Mouse (Mus musculus) liver, embryonic 14.5 days (tissue): ENCODE data around the gene Chst11. TPM values are rescaled to one million over a fixed set of nuclear protein-coding genes. Genes with fewer than 3 reads are reported as not detected.

Source experiments
- ATAC-seq: fragments of 200-750 bp; cut with Nextera tagmentation; 2 replicates; pipeline ENCODE4 v1.8.0; 2017; ENCODE audit warnings: moderate number of reproducible peaks, mild to moderate bottlenecking, moderate library complexity; ENCODE audit not compliant: insufficient read depth
- DNase-seq, 3 experiments: peaks; one replicate each; pipeline ENCODE4 v3.0.0-alpha.2; 2012 to 2013; ENCODE audit warnings: low read depth in 3 of 3, low spot score in 3 of 3
- H3K27ac ChIP-seq: fragments of 300-500 bp; sonication (generic); 2 replicates; pipeline ENCODE4 v1.5.1; 2014; ENCODE audit warnings: moderate library complexity, mild to moderate bottlenecking, control low read depth, inconsistent platforms
- H3K27me3 ChIP-seq: fragments of 300-500 bp; sonication (generic); 2 replicates; pipeline ENCODE4 v1.6.1; 2014; ENCODE audit warnings: mild to moderate bottlenecking, low read length, moderate library complexity; ENCODE audit not compliant: control insufficient read depth, insufficient read depth
- H3K36me3 ChIP-seq: fragments of 300-500 bp; sonication (generic); replicated peaks from 2 replicates; pipeline ENCODE4 v1.6.1; 2014; ENCODE audit warnings: low read depth; ENCODE audit not compliant: control insufficient read depth, insufficient read depth
- H3K4me1 ChIP-seq, 2 experiments: fragments of 200-500 bp in 1 of 2; fragments of 300-500 bp in 1 of 2; sonication (generic) in 1 of 2; replicated peaks; 2 replicates each; pipeline ENCODE4 v1.6.1; 2012 to 2014; ENCODE audit warnings: antibody characterized with exemption in 1 of 2, inconsistent platforms in 1 of 2, low read length in 1 of 2; ENCODE audit not compliant: control insufficient read depth in 2 of 2, insufficient read depth in 2 of 2
- H3K4me2 ChIP-seq: fragments of 300-500 bp; sonication (generic); 2 replicates; pipeline ENCODE4 v1.6.1; 2014; ENCODE audit warnings: low read depth, mild to moderate bottlenecking, control low read depth, moderate library complexity
- H3K4me3 ChIP-seq, 2 experiments: fragments of 200-500 bp in 1 of 2; fragments of 300-500 bp in 1 of 2; sonication (generic) in 1 of 2; 2 replicates each; pipeline ENCODE4 v1.5.1; 2012 to 2014; ENCODE audit warnings: low read depth in 2 of 2, low read length in 2 of 2, mild to moderate bottlenecking in 2 of 2, control low read depth in 1 of 2, inconsistent platforms in 1 of 2, moderate library complexity in 1 of 2; ENCODE audit not compliant: insufficient read depth in 1 of 2
- H3K9ac ChIP-seq: fragments of 300-500 bp; sonication (generic); replicated peaks from 2 replicates; pipeline ENCODE4 v1.6.1; 2014; ENCODE audit warnings: mild to moderate bottlenecking, control low read depth, moderate library complexity
- H3K9me3 ChIP-seq: fragments of 300-500 bp; sonication (generic); 2 replicates; pipeline ENCODE4 v1.6.1; 2016; ENCODE audit warnings: low read length, mixed read lengths; ENCODE audit not compliant: control insufficient read depth
- CTCF ChIP-seq: IDR thresholded peaks from 2 replicates; pipeline ENCODE4 v1.5.1; 2016; ENCODE audit warnings: antibody characterized with exemption, low read depth, control low read depth
- EP300 ChIP-seq: IDR thresholded peaks from 2 replicates; pipeline ENCODE4 v1.6.1; 2016; ENCODE audit warnings: antibody characterized with exemption, low read depth
- WGBS: fragments of 180-500 bp; shearing (Covaris S2); extraction: QIAGEN DNeasy Blood & Tissue Kit; methylation state at CpG from one replicate; pipeline ENCODE4 v1.1.7; 2014; ENCODE audit not compliant: insufficient replicate concordance; 5-methylcytosine and 5-hydroxymethylcytosine counted together
- polyA plus RNA-seq, 2 experiments: library from polyadenylated mRNA; depleted of rRNA in 1 of 2; stranded (reverse) in 1 of 2; unstranded in 1 of 2; fragments of >200 nt; fragmentation: Nextera tagmentation in 1 of 2; extraction: Ambion mirVana in 1 of 2; gene quantifications; 2 replicates each; pipeline versions ENCODE4 v1.2.1 to v1.2.3; 2012 to 2014

Chst11 gene
- polyA plus RNA-seq, 2 experiments, result 1.8 to 5.2 TPM

DNA sequence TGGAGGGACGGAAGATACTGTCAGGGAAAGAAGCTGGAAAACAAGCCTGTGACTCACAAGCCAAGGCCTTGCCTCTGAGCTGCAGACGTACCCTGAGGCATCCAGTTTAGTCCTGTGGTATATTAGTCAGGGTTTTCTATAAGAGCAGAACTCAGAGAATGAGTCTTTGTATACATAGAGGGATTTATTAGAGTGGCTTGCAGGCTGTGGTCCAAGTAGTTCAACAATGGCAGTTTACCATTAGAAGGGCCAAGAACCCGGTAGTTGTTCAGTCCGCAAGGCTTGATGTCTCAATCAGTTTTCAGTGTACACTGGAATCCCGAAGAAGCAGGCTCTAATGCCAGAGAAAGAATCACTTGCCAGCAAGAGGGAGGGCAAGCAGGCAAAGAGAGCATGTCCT lies 192.9 kb downstream of the Chst11 start:
- Histone ChIP-seq H3K4me3 (no peak overlapping the region), H3K4me2 (no peak overlapping the region), H3K4me1 (peaks cover 0 to 2% of the 10 kb centered on the region in 2 experiments; a peak in 2 of 4 replicates), H3K9ac (no peak overlapping the region), H3K27me3 (no peaks in the 10 kb centered on the region), H3K27ac (no peak overlapping the region), H3K36me3 (no peaks in the 10 kb centered on the region), H3K9me3 (no peaks in the 10 kb centered on the region)
- no peak for TF ChIP-seq EP300
- no peak for TF ChIP-seq CTCF
- DNase-seq (no peak), ATAC-seq (no peak)
- WGBS, result 78% methylated on average over 5 of the region's 5 CpGs

DNA sequence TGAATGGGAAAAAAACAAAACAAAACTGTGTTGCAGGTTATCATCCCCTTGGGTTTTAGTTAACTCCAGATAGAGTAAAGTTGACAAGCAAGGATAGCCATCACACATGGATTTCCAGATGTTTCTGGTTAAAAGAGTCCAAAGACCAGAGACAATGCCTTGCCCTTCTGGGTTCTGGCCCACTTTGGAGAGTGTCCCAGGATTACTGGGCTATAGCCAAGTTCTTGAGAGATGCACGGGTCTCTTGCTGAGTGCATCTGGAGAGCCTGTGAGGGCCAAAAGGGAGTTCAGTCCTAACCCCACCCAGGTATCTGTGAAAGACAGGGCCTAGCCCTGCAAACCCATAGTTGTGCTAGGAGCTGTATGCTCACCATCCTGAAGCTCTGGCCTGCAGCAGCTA lies 193.4 kb downstream of the Chst11 start:
- H3K4me3 ChIP-seq, result no peak overlapping the region

DNA sequence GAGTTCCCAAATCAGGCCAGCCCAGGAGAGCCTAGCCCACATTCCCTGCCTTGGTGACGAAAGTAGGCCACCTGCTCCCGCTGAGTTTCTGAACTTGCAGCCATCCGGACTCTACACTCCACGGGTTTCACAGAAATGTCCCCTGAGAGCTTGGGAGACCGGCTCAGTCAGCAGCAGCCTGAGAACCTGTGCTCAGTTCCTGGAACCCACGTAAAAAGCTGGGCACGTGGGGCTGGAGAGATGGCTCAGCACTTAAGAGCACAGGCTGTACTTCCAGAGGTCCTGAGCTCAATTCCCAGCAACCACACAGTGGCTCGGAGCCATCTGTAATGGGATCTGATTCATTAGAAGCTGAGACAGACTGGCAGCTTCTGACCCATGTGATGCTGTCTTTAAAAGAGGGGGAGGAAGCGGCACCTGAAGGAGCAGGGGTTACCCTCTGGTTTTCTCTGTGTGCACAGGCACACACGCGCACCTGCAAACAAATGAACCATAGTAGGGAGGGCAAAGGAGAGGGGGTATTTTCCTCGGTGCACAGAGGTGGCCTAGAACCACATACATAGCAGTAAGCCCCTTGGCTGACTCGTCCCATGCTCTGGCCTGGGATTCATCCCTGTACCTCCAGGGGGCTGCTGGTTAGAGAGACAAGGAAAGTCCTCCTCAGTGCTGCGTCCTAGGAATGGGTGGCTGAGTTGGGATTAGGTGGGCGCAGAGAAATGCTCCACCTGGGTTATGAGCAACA lies 196.7 kb downstream of the Chst11 start:
- ATAC-seq, result no peak
- DNase-seq, result no peak
- Histone ChIP-seq H3K9ac (no peak overlapping the region), H3K36me3 (no peaks in the 10 kb centered on the region), H3K4me3 (no peak overlapping the region), H3K27ac (no peak overlapping the region), H3K9me3 (no peaks in the 10 kb centered on the region), H3K4me2 (no peak overlapping the region), H3K4me1 (peaks cover 3 to 23% of the 10 kb centered on the region in 2 experiments; a peak in 3 of 4 replicates), H3K27me3 (no peaks in the 10 kb centered on the region)
- 73% methylated on average over 15 of the region's 15 CpGs for WGBS
- no peak for TF ChIP-seq CTCF
- TF ChIP-seq EP300, result no peak

More for the DNA sequence above, 193.4 kb downstream of the Chst11 start:
- DNase-seq, result no peak
- no peaks in the 10 kb centered on the region for H3K27me3 ChIP-seq
- WGBS, result 77% methylated on average over 1 of the region's 1 CpGs
- no peak for TF ChIP-seq CTCF
- TF ChIP-seq EP300, result no peak
- H3K9me3 ChIP-seq, result no peaks in the 10 kb centered on the region
- no peaks in the 10 kb centered on the region for H3K36me3 ChIP-seq
- peaks cover 1 to 7% of the 10 kb centered on the region in 2 experiments; a peak in 3 of 4 replicates for H3K4me1 ChIP-seq
- no peak overlapping the region for H3K9ac ChIP-seq
- H3K4me2 ChIP-seq, result no peak overlapping the region
- no peak for ATAC-seq
- H3K27ac ChIP-seq, result no peak overlapping the region

DNA sequence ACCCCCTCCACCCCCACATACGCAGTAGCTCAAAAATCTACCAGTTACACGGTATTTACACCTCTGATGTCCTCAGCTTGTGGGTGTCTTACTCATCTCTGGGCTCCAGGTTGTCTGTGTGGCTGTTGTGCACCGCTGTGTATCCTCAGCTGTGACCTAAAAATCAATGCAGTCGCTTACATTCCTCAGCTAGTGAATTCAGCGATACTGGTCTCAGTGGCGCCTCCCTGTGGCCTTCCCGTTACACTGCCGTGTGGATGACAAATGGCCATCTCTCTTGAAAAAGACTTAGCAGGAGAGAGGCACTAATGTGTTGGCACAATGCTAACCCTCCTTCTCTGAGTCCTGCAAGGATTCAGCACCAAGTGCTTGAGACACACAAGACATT lies 197.3 kb downstream of the Chst11 start:
- ATAC-seq (no peak), DNase-seq (peak in 1 of 3 experiments; percentile 13)
- Histone ChIP-seq H3K4me1 (peaks cover 3 to 24% of the 10 kb centered on the region in 2 experiments; a peak in 3 of 4 replicates), H3K27me3 (no peaks in the 10 kb centered on the region), H3K36me3 (no peaks in the 10 kb centered on the region), H3K9me3 (no peaks in the 10 kb centered on the region), H3K9ac (no peak overlapping the region), H3K4me2 (no peak overlapping the region), H3K27ac (no peak overlapping the region), H3K4me3 (no peak overlapping the region)
- peak; percentile 79 for TF ChIP-seq CTCF
- TF ChIP-seq EP300, result no peak
- WGBS, result 36% methylated on average over 8 of the region's 8 CpGs

DNA sequence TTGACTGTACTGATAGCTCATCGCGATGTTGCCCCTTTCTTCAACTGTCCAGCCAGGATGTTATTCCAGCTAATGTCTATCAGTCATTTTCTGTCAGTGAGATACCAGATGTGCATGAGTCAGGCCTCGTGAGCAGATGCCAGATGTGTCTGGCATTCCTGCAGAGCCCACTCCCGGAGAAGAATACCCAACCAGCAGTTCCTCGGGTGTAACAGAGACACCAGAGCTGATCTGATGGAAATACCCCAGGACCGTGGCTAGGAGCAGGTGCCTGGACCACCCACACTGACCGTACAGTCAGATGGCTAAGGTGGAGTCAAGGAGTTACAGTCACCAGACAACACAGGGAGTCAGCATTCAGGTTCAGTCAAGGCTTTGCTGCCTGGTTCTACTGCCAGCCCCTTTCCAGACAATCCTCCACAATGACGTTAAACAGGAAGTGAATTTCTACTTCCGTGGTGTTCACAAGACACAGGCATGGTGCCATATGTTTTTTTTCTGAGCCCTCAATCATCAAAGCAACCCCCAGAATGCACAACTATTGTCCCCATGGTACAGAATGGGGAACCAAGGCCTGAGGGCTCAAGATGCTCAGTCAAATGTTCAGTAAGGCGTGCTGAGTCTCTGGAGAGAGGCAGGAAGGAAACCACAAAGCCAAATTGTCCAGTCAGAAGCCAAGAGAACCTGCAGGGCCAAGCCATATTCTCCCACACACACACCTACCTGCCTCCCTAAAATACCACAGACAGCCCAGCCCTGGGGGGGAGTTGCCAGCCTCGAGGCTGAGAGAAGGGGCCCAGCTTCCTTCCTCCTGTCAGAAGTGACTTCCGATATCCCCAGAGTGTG lies 198.6 kb downstream of the Chst11 start:
- TF ChIP-seq EP300 (no peak), CTCF (no peak)
- peaks cover 3 to 26% of the 10 kb centered on the region in 2 experiments; a peak in 3 of 4 replicates for H3K4me1 ChIP-seq
- WGBS, result 28% methylated on average over 12 of the region's 12 CpGs
- no peak overlapping the region for H3K4me2 ChIP-seq
- no peaks in the 10 kb centered on the region for H3K9me3 ChIP-seq
- ATAC-seq (peak; percentile 33), DNase-seq (no peak)
- no peak overlapping the region for H3K4me3 ChIP-seq
- H3K27me3 ChIP-seq, result no peaks in the 10 kb centered on the region
- H3K36me3 ChIP-seq, result no peaks in the 10 kb centered on the region
- H3K9ac ChIP-seq, result no peak overlapping the region
- no peak overlapping the region for H3K27ac ChIP-seq
